Mouse (Mus musculus) induced T-regulatory cell, adult 2 months (primary cell): Measurements from ENCODE around the gene Nsun2.

Source experiments
- DNase-seq: peaks from one replicate; pipeline ENCODE4 v3.0.0-alpha.2; 2012; ENCODE audit warnings: low read depth

Gene Nsun2

DNA sequence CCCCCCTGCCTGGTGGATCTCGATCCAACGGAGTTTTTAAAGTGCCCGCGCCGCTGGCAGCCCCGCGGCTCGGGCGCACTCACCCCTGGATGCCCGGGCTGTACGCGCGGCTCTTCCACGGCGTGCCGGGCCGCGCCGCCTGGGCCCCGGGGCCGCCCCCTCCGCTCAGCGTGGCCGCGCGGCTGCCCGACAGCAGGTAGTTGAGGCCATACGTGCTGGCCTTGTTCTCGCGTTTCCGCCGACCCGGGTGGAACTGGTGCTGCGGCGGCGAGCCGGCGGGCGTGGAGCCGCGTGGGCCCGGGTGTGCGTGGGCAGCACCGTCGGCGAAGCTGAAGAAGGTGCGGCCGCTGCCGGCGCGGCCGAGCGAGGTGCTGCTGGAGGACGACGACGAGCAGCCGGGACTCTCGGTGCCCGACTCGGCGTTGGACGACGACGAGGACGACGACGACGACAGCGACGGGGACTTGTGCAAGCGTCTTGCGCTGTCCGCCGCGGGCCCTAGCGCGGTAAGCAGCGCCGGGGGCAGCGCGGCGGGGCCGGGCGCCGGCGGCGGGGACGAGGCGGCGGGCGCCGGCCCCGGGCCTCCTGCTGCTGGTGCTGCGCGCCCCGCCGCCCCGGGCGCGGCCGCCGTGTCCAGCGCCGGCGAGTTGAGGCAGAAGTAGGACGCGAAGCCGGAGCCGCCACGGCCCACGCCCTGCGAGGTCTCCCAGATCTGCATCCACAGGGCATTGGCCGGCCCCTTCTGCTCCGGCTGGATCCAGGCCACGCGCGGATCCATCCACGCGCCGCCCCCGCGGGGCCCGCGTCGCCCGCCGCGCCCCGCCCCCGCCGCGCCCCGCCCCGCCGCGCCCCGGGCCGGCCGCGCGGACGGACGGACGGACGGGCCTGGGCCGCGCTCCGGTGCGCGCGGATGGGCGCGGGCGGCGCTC is at the start of gene Nsun2:
Nsun2 (plus strand) TSS at position 342 of the 929 bp plus-strand sequence.
- peak; percentile 65 for DNase-seq

DNA sequence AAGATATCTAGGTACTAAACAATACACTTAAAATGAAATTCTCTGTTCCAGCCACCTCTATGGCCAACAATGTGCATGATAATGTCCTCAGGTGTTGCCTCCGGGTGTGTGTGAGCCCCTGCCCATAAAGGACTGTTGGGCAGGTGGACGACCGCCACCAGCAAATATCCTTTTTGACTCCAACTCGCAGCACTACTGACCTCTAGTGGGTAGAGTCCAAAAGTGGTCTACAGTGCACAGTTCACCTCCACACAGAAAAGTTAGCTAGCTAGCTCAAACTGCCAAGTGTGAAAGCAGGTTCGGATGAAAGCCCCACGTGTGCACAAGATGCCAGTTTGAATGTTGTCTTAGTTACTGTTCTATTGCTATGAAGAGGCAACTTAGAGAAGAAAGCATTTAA is 48.2 kb upstream of the Nsun2 start:
- DNase-seq = peak; percentile 30

DNA sequence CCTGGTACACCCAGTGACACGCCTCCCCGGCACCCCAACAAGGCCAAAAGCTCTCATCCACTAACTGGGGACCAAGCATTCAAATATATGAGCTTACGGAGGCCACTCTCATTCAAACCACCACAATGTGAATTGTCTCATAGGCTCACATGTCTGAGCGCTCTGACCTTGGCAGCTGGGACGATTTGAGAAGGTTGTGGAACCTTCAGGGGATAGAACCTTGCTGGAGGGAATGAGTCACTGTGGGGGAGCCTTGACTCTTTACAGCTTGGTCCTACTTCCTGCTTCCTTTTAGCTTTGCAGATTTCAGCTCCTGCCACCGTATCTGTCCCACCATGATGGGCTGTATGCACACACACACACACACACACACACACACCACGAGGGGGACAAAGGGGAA is 47.7 kb upstream of the Nsun2 start:
- no peak for DNase-seq

DNA sequence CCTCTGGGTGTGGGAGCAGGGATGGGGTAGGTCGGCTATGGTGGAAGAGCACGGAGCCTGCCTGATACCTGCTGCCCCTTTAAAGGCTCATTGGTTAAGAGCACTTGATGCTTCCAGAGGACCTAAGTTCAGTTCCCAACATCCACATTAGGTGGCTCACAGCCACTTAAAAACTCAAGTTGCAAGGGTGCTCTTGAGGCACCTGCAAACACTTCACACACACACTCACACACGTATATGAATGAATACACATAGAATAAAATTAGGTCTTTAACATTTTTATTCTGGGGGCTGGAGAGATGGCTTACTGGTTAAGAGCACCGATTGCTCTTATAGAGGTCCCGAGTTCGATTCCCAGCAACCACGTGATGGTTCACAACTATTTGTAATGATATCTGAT is 46.4 kb upstream of the Nsun2 start:
- DNase-seq = no peak

- no peak for DNase-seq
Measured at GRCm38 (mm10) chr13:69487611-69488275, 45.8 kb upstream of the Nsun2 start.

- DNase-seq = no peak
Measured at GRCm38 (mm10) chr13:69488565-69489255, 44.8 kb upstream of the Nsun2 start.

DNA sequence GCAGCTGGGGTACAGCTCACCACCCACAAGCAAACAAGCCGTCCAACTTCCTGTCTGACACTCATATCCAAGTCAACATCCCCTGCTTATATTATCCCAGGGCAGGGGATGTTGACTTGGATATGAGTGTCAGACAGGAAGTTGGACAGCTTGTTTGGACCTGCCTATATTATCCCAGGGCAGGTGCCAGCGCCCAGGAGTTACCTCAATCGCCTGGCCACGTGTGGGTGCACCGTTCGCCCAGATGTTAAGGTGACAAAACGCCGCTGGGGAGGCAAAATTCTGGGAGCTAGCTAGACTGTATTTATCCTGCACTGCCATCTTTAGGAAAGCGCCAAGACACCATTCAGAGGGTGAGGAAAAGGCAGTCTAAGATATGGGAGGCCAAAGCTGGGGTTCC is 43.8 kb upstream of the Nsun2 start:
- no peak for DNase-seq

GRCm38 (mm10) chr13:69492876-69493463 is 40.6 kb upstream of the Nsun2 start:
- peak; percentile 78 for DNase-seq

GRCm38 (mm10) chr13:69498276-69498675 is 35.3 kb upstream of the Nsun2 start:
- no peak for DNase-seq

DNA sequence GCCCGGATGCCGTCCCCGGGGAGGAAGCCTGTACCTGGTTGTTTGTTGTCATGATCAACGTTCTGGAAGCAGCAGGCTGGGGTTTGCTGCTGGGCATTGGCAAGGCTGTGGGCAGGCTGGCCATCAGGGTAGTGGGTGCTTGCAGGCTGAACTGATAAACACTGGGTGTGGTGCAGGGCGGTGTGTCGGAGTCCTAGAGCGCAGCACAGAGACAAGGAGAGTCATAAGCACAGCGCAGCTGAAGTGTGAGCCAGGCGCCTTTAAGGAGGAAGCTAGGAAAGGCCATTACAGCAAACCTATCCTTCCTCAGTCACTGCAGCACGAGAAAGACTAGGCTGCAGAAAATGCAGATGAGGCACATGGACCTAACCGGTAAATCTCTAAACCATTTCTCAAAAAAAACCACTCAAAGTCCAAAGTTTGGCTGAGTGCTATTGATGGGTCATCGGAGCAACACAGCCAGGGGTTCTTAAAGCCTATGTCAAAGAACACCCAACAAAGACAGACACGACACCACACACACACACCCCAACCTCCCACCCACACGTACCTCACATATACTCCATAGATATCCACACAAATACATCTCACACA is 31.3 kb upstream of the Nsun2 start:
- DNase-seq = no peak

- DNase-seq = no peak
Measured at GRCm38 (mm10) chr13:69502863-69503262, 30.7 kb upstream of the Nsun2 start.

- no peak for DNase-seq
Measured at GRCm38 (mm10) chr13:69506341-69507086, 27.0 kb upstream of the Nsun2 start.

DNA sequence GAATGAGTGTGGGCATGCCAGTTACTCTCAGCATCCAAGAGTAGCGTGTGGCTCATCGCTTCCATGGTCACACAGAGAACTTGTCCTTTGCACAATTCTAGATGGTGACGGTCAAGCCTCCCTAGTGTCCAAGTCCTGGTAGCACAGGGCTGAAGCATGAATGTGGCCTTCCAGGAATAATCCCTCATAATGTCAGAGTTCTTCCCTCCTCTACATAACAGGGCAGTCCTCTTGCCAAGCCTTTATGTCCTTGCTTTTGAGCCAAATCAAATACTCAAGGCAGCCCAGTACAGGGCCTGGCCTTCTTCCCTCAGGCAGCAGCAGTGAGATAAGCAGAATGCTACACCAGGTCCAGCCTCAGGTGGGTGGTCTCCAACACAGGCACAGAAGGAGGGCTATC is 25.9 kb upstream of the Nsun2 start:
- DNase-seq = no peak

- DNase-seq = peak; percentile 61
Measured at GRCm38 (mm10) chr13:69509391-69510244, 23.9 kb upstream of the Nsun2 start.

- no peak for DNase-seq
Measured at GRCm38 (mm10) chr13:69515091-69515490, 18.5 kb upstream of the Nsun2 start.

DNA sequence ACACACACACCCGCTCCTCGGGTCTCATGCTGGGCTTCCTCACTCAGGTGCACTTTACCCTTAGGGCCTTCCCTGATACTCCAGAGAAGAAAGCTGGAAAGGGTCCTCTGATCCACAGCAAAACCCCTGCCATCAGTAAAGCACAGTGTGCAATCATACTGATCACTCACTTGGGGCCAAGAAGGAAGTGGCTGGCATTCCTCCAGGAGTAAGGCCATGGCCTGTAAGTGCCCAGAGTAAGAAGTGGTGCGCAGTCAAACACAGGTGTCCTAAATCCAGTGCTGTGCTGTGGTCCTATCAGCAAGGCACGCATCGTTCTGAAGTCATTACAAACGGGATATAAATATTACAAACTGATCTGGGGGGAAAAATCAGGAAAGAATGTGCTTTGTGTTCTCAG is 16.1 kb upstream of the Nsun2 start:
- DNase-seq = no peak

DNA sequence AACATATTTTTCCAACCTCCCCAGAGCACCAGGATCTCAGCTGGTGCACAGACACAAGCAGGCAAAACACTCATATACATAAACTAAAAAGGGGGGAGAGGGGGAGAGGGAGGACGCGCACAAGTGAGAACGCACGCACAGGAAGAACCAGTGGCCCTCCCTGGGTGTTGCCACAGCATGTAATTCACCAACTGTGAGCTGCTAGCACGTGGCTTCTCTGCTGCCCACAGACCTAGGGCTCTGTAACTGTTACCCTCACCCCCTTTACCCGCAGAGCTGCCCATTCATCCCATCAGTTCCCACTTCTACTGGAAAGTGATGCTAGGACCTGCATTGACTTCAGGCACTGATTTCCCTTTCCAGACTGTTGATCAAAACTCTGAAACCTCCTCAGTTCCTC is 14.4 kb upstream of the Nsun2 start:
- DNase-seq = no peak

DNA sequence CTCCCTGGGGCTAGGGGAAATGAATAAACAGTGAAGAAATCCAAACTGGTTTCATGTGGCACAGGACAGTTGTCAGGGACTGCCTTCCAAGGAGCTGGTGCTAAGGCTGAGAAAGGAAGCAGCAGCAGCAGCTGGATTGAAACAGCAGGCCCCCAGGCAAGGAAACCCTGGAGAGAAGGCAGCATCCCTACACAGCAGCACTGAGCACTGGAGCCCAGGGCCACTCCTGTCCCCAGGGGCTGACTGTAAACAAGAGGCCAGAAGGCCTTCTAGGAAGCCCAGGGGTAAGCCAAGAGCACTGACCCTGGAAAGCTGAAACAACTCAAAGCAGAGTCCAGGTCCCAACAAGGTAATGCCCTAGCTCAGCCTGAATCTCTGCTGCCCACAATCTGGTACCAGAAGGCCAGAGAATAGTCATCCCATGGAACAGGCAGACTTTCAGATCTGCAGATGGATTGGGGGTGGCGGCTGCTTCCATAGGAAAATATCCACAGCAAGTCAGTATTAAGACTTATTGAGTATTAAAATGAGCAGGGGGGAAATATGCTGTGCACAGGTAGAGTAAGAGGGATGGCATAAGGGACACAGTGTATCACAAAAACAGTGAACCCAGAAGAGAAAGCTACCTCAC is 11.3 kb upstream of the Nsun2 start:
- DNase-seq = no peak

GRCm38 (mm10) chr13:69523444-69524157 is 9.9 kb upstream of the Nsun2 start:
- DNase-seq = no peak
